Mouse (Mus musculus) monocyte, adult 2 months (primary cell): ENCODE measurements around the gene Syce3.

Experiments used
- DNase-seq, 2 experiments: peaks; one replicate each; pipeline ENCODE4 v3.0.0; 2022; ENCODE audit warnings: low spot score in 2 of 2, low read depth in 1 of 2

Gene Syce3

GRCm38 (mm10) chr15:89373027-89373761 is 37.1 kb downstream of the Syce3 start:
- peak; percentile 55 to 75 for DNase-seq

GRCm38 (mm10) chr15:89372536-89372935 is 37.8 kb downstream of the Syce3 start:
- DNase-seq, result no peak

DNA sequence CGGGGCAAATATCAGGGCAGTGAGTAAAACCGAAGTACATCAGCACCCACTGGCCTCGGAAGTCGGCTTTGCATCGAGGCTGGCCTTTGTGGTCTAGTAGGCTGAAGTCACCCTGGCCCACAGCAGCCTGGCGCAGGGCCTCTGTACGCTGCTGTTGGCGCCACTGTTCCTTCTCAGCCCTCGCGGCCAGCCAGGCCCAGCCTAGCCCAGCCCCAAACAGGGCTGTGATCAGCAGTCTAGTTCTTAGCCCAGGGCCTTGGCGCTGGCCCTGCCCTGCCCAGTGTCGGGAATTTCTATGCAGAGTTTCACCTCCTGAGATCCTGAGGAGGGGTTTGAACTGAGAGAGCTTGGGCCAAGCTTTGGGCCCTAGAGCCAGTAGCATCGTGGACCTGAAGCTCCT is 38.2 kb downstream of the Syce3 start:
- no peak for DNase-seq

- DNase-seq, result no peak
Observed at GRCm38 (mm10) chr15:89365141-89365551, 45.2 kb downstream of the Syce3 start.

DNA sequence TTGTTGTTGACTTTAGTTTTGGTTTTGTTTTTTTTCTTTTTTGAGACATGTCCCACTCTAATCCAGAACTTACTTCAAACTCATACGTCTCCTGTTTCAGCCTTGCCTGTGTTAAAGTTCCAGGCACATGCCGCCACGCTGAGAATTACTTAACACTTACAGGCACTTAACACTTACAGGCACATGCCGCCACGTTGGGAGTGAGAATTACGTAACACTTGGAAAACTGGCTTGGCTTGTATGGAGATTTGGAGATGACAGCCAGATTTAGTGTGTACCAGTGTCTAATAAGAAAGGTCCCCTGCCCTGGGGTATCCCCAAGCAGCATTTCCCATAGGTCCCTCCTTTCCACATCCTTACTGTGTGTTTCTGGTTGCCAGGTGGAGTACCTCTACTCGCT is 47.3 kb downstream of the Syce3 start:
- DNase-seq, result no peak

DNA sequence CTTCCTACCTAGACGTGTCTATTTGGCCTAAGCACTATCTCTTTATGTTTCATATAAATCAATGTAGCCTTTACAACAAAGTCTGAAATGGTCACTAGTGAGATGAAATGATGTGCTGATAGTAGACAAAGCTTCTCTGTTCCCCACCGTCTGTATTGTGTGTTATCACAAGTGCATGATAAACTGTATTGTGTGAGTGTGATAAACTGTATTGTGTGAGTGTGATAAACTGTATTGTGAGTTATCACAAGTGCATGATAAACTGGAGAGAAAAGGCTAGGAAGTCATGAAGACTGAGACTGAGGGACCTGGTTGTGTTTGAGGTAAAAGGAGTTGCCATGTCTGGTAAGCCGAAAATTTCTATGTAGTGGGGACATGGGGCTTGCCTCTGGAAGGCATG is 51.5 kb downstream of the Syce3 start:
- no peak for DNase-seq

- peak in 1 of 2 experiments; percentile 33 for DNase-seq
Observed at GRCm38 (mm10) chr15:89356372-89356771, 53.9 kb downstream of the Syce3 start.

- peak; percentile 88 to 94 for DNase-seq
Observed at GRCm38 (mm10) chr15:89355241-89356187, 54.8 kb downstream of the Syce3 start, which contains the start of the genes Lmf2 and Ncaph2. Gene Lmf2 (minus strand): TSS chr15:89355659. Gene Ncaph2 (plus strand): TSS chr15:89355719.

DNA sequence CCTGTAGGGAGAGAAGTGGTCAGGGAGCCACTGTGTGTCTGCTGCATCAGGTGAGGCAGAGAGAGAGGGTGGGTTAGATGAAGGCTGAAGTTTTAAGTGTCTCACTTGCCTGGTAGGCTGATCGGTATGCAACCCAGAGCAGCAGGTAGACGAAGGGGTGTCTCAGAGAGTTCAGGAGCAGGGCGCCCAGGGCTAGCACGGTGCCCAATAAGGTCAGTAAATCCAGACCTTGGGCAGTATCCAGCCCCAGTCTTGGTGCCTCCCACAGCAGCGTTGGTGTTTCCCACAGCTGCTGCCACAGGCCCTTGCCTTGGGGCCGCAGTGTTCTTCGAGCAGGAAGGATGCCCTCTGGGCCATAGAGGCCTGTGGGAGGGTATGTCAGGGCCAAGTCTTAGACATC is 55.8 kb downstream of the Syce3 start:
- no peak for DNase-seq

DNA sequence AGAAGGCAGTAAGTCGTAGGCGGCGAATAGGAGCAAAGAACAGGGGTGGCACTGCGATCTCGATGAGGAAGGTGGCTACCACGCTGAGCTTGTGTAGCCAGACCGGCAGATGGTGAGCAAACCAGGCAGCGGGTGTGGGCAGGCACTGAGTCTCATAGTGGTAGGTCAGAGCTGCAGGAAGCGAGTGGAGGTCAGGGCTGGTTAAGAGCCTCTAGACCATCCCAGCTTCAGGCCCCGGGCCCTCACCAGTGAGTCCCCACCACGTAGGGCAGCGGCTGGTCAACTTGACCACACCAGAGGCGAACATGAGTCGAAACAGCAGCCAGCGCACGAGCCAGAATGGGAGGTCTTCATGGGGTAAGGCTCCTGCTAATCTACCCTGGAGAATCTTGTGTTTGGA is 56.5 kb downstream of the Syce3 start:
- DNase-seq, result no peak

GRCm38 (mm10) chr15:89352795-89353194 is 57.5 kb downstream of the Syce3 start:
- DNase-seq, result no peak

- no peak for DNase-seq
Observed at GRCm38 (mm10) chr15:89352054-89352453, 58.2 kb downstream of the Syce3 start.

- DNase-seq, result no peak
Observed at GRCm38 (mm10) chr15:89351302-89351701, 59.0 kb downstream of the Syce3 start.

GRCm38 (mm10) chr15:89350447-89350846 is 59.9 kb downstream of the Syce3 start:
- no peak for DNase-seq

DNA sequence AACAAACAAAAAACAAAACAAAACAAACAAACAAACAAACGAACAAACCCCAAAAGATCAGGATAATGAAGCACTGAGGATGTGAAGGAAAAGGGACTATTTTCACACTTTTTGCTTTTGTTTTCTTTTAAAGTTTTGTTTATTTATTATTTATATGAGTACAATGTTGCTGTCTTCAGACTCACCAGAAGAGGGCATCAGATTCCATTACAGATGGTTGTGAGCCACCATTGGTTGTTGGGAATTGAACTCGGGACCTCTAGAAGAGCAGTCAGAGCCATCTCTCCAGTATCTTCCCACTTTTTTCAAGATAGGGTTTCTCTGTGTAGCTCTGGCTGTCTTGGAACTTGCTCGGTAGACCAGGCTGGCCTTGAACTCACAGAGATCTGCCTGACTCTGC is 67.0 kb downstream of the Syce3 start:
- DNase-seq, result no peak

- no peak for DNase-seq
Observed at GRCm38 (mm10) chr15:89341678-89342077, 68.6 kb downstream of the Syce3 start.
